Mouse (Mus musculus) ES-E14 (cell line): ENCODE data around the gene Wbp2nl.

Source experiments
- CHD2 ChIP-seq: IDR thresholded peaks from 2 replicates; pipeline ENCODE4 v1.6.1; 2014; ENCODE audit warnings: mild to moderate bottlenecking, low read depth, low read length, inconsistent platforms
- MAFK ChIP-seq: IDR thresholded peaks from 2 replicates; pipeline ENCODE4 v1.6.1; 2014; ENCODE audit warnings: mild to moderate bottlenecking, low read depth, low read length, inconsistent platforms; ENCODE audit not compliant: insufficient read depth
- ZC3H11A ChIP-seq: IDR thresholded peaks from 2 replicates; pipeline ENCODE4 v1.6.1; 2012; ENCODE audit warnings: low read depth, mild to moderate bottlenecking, inconsistent platforms, low read length, borderline replicate concordance
- ZNF384 ChIP-seq: IDR thresholded peaks from 2 replicates; pipeline ENCODE4 v1.6.1; 2012; ENCODE audit warnings: low read depth, low read length, inconsistent platforms

DNA sequence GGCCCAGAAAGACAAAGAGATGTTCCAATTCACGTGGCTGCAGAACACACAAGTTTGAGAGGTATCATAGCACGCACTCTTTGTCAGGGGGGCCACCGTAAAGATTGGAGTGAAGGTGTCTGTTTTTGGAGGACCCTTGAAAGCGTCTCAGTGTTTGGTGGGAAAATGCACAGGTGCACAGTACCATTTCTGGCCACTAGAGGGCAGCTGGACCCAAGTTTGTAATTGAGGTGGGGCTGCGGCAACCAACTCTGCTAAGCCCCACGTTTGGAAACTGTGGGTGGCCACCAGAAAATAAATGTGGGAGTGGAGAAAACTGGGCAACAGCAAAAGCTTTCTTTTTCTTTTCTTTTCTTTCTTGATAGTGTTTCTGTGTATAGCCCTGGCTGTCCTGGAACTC is 32.4 kb upstream of the Wbp2nl start:
- TF ChIP-seq ZNF384 (no peak), CHD2 (no peak), ZC3H11A (peak; percentile 77; the same call in 1 of the 2 replicates), MAFK (no peak)
